Mouse (Mus musculus) neutrophil, adult 83 days (primary cell): ENCODE results near the gene Pglyrp4. TPM values are rescaled to one million over a fixed set of nuclear protein-coding genes. Genes with fewer than 3 reads are reported as not detected.

Source experiments
- total RNA-seq, 2 experiments: library from RNA; stranded (reverse); gene quantifications; one replicate each; pipeline ENCODE4 v1.2.4; 2023

The Pglyrp4 gene
- total RNA-seq: 1 to 10 TPM in 1 of 2 experiments, under 1 TPM in 1; 0.71 to 1.4 TPM

DNA sequence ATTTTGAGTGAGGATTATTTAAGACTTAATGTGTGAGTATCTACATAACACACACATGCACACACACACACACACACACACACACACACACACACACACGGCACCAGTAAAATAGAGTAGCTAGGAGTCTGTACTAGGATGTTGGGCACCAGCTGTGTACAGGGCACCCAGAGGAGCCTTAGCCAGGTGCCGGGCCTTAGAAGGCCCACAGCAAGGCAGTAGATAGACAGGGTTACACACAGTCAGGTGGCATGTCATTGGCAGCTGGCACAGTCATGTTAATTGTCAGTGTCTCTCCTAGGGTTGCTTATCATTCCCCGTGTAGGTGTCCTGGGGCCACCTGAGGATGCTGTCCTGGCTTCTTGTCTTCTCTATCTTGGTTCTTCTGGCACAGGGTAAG lies at the start of gene Pglyrp4:
Gene Pglyrp4, plus strand, starts transcription at position 301 of the 400 bp plus-strand sequence.

DNA sequence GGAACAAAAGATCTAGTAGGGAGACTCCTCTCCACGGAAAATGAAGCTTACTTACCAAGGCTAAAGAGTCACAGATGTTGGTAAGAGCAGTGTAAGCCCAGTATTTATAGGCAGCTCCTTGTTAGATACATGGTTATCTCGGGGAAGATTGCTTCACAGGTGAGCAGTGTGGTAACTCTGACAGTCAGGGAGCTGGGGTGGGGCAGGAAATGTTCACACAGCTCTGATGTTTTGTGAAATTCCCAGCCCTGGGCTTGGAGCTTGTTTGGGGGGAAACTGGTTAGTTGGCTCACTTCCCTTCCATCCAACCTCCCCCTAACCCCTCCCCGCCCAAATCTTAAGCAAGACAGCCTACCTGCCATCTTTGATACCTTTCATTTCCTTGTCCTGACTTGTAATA lies 31.1 kb upstream of the Pglyrp4 start, which contains the start of gene S100a9:
Gene S100a9, minus strand, starts transcription at position 109 of the 400 bp plus-strand sequence.

DNA sequence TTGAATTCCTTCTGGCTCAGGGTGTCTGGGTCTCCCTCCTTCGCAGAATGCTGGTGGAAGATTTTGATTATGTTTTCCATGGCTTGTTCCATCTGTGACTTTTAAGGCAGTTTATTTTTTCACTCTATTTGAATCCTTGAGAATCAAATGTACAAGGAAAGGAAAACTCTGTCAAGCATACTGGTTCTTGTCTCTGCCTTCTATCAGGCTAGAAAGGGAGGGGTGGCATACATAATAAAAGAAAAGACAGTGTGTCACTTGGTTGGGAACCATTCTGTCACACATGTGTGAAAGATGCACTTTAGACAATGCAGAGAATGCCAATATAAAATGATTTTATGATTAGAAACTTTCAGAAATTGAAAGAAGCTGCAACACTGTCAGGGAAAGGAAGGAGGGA lies 51.1 kb downstream of the Pglyrp4 start, which contains the start of gene Gm5849:
Gene Gm5849, minus strand, starts transcription at position 101 of the 400 bp plus-strand sequence.

Other genes with a start within 250 kb of the Pglyrp4 start
- gene Snapin, start 235.9 kb upstream of the Pglyrp4 start, total RNA-seq: 10 to 100 TPM; 28.2 to 32.1 TPM
- gene Chtop, start 217.4 kb upstream of the Pglyrp4 start, total RNA-seq: 10 to 100 TPM; 70.6 to 81.8 TPM
- 10 to 100 TPM; 23.2 to 23.6 TPM for gene S100a1, start 212.5 kb upstream of the Pglyrp4 start, total RNA-seq
- 10 to 100 TPM; 36.7 to 40.7 TPM for gene S100a13, start 212.5 kb upstream of the Pglyrp4 start, total RNA-seq
- gene S100a14, start 200.1 kb upstream of the Pglyrp4 start, total RNA-seq: under 1 TPM in 1 of 2 experiments, not detected in 1; 0.40 TPM
- gene S100a16, start 189.7 kb upstream of the Pglyrp4 start, total RNA-seq: under 1 TPM in 1 of 2 experiments, not detected in 1; 0.39 TPM
- gene S100a3, start 166.3 kb upstream of the Pglyrp4 start, total RNA-seq: 1 to 10 TPM; 5.9 to 6.6 TPM
- 1 to 10 TPM in 1 of 2 experiments, not detected in 1; 2.9 TPM for gene S100a2, start 136.7 kb upstream of the Pglyrp4 start, total RNA-seq
- gene Gm42674, start 125.0 kb upstream of the Pglyrp4 start, total RNA-seq: not detected
- gene S100a4, start 123.1 kb upstream of the Pglyrp4 start, total RNA-seq: 100 to 1,000 TPM; 351 to 397 TPM
- gene S100a5, start 118.4 kb upstream of the Pglyrp4 start, total RNA-seq: not detected
- 1,000 to 10,000 TPM; 1,195 to 1,254 TPM for gene S100a6, start 114.0 kb upstream of the Pglyrp4 start, total RNA-seq
- 1 to 10 TPM; 1.6 to 2.2 TPM for gene S100a7a, start 72.9 kb upstream of the Pglyrp4 start, total RNA-seq
- gene S100a8, start 57.9 kb upstream of the Pglyrp4 start, total RNA-seq: over 10,000 TPM; 45,493 to 45,678 TPM
- gene S100a9, start 31.2 kb upstream of the Pglyrp4 start, total RNA-seq: over 10,000 TPM; 54,611 to 54,778 TPM
- not detected for gene Gm5849, start 51.0 kb downstream of the Pglyrp4 start, total RNA-seq